Mouse (Mus musculus) small intestine, adult 2 months (tissue): ENCODE results near the gene Ppm1h.

ENCODE experiments used
- CTCF ChIP-seq: fragments of 200-500 bp; IDR thresholded peaks from 2 replicates; pipeline ENCODE4 v1.5.1; 2012; ENCODE audit warnings: low read depth, mild to moderate bottlenecking, control low read depth, inconsistent platforms, low read length, moderate library complexity, mixed read lengths; ENCODE audit not compliant: insufficient replicate concordance, insufficient read length; ENCODE audit errors: extremely low read depth
- POLR2A ChIP-seq: fragments of 200-500 bp; IDR thresholded peaks from 2 replicates; pipeline ENCODE4 v1.6.1; 2012; ENCODE audit warnings: low read depth, mild to moderate bottlenecking, control low read depth, inconsistent platforms, low read length, moderate library complexity

DNA sequence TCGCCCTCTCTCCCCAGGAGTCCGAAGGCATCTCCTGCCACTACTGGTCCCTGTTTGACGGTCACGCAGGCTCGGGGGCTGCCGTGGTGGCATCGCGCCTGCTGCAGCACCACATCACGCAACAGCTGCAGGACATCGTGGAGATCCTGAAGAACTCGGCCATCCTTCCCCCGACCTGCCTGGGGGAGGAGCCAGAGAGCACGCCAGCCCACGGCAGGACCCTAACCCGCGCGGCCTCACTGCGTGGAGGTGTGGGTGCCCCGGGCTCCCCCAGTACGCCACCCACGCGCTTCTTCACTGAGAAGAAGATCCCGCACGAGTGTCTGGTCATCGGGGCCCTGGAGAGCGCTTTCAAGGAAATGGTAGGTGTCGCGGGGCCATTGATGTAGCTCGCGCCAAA lies 123.7 kb downstream of the Ppm1h start:
- TF ChIP-seq POLR2A (no peak), CTCF (no peak)
